Mouse (Mus musculus): Measurements from ENCODE around the gene Chpf2.

The Chpf2 gene

DNA sequence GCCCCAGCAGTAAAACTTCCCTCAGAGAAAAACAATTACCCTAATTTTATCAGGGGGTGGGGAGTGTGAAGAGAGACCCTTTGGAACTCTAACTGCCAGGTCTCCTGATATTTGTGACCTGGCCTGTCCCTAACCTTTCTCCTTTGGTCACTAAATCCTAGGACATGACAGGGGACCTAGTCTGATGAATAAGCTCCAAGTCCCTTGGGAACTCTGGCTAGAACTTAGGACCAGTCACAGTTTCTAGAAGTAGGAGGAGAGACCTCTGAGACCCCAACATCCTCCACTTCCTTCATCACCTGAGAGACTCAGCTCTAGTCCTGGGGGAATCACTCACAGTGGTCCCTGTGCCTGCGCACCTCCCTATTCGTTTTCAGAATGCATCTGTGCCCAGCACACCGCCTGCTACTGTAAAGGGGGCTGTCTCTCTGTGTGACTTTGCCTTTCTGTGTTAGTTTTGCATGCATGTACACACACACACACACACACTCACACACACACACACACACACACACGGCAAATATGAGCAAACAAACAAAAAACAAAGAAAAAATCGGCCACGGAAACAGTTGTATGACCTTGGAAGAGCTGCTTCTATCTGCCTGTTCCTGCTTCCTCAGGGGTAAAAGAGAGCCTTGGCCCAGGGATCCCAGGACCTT is 18.9 kb downstream of the Chpf2 start:
- DNase-seq (ENCODE audit: low spot score) = no peak

DNA sequence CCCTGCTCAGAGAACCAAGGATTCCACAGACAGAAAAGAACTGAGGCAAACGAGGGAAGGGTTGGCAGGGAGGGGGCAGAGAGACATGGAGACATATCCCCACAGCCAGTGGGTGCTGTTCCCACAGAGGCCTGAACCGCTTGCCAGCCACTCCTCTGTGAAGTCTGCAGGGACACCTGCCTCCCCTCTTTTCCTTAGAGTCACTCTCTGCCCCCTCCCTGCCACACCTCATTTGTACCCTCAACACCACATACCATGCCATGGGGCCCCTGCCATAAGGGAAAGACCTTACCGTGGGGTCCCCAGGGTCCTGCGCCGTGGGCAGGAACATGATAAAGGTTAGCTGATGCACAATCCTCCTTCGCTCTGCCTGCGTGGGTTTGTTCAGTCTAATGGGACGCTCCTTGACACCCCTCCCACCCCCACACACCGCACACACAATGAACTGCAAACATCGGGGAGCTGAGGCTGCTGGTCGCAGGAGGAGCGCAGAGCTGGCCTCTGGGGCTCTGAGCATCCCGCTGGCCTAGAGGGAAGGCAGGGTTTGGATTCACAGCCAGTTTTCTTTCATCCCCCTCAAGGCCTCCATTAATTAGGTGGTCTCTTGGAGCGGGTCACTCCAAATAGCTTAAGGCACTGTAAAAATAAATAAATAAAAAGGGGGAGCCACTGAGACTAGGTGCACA is 19.6 kb downstream of the Chpf2 start:
- no peak for DNase-seq (ENCODE audit: low spot score)

DNA sequence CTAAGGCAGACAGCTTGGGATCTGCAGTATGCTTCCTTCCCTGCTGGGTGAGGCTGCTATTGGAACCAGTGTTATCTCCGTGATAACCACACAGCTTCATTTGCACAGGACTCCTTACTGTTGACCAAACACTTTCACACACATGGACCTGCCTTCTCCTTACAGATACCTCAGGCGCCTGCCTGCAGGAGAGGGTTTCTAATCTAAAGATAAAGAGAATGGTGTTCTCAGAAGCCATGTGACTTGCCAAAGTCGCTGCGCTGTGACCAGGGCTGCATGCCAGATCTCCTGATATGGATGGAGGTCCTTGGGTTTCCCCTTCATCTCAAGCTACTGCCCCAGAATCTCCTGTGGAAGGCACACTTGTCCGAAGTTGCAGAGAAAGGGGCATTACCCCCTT is 22.8 kb downstream of the Chpf2 start:
- no peak for DNase-seq (ENCODE audit: low spot score)

DNA sequence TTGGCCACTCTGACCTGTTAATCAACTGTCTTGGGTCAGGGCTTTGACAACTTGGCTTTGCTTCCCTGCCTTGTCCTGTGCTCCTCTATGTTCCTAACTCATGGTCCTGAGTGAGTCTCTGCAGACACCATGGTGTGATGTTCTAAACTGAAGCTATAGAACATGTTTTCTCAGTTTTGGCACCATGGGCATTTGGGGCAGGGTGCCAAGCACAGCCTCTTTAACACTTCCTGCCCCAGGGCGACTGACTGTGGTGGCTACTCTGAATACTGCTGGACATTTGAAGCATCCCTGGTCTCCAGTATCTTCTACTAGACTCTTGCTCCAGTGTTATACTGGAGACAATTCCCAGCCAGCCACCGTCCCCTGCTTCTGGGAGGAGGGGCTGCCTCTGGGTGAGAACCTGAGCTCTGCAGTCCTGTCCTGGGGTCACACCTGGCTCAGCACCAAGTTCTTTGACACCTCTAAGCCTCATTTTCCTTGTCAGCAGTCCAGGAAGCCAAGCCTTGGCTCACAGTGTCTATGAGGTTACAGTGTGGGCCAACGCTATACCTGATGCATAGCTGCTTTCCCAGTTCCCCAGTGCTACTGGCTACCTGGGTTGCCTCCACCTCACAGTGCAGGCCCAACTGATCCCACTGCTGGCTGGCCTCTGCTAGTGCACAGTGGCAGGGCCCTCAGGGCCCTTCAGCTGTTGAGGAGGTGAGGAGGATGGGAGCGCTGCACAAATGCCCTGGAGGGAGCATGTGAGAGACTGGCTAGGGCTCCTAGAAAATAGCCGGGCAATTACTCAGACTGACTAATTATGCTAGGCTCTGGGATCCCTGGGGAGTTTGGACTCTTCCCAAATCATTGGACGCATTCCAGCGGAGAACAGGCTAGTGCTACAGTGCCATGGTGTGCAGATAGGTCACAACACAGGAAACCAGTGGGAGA is 25.1 kb downstream of the Chpf2 start:
- peak; percentile 66 for DNase-seq (ENCODE audit: low spot score)

DNA sequence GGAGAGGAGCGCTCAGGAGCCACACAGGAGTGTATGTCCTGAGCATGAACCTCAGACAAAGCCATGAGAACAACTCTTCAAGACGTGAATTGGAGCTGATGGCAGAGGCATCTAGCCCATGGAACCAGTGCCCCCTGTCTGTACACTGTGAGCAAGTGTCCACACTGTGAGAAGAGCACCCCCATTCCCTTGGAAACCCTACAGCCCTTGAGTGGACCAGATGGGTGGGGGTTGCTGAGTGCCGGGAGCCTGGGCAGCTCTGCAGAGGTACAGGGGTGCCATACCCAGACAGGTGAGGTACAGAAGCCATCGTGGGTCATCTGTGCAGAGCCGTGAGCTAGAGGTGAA is 25.7 kb downstream of the Chpf2 start:
- DNase-seq (ENCODE audit: low spot score) = no peak

DNA sequence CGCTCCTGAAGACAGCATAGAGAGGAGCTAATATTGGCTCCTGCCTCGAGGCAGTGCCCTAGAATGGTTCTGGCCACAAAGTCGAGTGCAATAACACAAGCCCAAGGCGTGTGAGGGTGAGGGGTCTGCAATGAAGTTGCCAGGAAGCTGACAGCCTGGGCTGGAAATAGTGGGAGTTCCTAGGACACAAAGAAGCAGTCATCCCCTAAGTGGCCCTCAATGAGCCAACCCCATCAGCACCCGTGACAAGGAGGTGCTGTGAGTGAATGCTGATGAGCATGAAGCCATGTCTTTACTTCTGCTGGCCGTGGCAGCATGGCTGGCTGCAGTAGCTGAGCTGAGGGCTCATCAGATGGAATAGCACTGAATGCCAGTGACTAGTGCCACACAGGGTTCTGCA is 28.6 kb downstream of the Chpf2 start:
- DNase-seq (ENCODE audit: low spot score) = no peak

DNA sequence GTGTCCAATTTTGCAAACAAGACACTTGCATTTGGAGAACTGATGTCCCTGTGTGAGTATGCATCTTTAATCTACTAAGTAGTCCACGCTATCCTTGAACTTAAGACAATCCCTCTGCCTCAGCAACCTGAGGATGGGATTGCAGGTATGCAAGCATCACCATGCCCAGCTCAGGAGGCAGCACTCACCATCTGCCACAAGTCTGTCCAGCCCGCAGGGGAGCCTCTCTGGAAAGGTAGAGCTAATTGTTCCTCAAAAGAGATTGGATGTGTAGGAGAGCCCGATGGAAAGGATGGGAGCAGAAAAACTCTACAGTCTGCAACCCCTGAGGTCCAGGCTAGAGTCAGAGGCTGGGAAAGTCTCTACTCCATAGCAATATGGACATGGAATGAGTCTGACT is 32.4 kb downstream of the Chpf2 start:
- no peak for DNase-seq (ENCODE audit: low spot score)

DNA sequence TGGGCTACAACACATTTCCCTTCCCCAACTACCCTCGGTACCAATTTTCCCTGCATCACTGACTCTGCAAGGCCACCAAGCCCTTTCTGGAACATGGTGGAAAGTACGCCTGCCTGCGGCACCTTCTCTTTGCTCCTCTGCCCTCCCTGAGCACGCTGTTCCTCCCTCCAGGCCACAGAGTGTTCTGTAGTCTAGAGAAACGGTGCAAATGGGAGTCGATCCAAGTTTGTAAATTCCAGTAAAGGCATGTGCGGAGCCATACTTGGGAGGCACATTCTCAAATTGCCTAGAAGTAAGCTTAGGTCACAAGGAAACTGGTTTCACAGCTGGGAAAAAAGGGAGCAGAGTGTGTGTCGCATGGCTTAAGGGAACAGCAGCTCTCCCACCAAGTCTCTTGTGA is 33.6 kb downstream of the Chpf2 start:
- no peak for DNase-seq (ENCODE audit: low spot score)

DNA sequence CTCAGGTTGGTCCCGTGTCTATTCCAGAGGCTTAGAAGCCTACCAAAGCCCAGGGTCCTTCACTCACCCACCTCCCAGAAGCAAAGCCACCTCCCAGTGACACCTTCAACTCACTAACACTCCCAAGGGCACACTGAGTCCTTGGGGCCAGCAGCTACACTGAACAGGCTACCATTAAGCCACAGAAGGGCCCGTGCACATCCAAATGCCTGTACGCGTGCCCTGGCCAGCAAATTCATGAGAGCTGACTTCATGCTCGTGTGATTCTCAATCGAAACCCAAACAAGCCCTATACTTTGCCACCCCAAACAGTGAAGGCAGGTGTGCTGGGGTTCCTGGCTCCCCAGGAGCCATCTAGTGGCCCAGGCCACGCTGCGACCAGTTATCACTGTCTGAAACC is 34.1 kb downstream of the Chpf2 start:
- no peak for DNase-seq (ENCODE audit: low spot score)

DNA sequence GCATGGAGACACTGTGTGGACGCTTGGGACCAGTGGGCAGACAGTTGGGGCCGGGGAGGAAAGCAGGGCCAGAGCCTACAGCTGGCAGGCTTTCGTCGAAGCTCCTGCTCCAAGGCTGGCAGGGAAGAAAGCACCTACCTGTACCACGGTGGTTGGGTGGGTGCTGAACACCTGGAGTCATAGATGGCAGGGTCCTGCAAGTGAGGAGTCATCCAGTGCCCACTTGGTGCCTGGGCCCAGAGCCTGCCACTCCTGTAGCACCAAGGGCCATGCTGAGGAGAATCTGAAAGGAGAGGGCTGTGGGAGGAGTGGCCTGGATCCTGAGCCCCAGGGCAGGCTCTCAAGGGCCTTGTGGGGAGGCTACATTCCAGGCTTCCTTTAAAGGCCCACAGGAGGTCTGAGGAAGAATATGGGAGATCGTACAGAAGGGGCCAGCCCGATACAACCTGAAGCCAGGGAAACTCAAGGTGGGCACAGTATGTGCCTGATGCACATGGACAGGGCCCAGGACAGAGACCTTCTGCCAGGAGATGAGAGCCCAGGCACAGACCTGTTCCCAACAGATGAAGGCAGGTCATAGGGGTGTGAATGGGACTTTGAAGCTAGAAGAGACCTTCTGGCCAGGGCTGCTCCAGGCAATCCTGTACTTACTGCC is 36.0 kb downstream of the Chpf2 start:
- DNase-seq (ENCODE audit: low spot score) = no peak

DNA sequence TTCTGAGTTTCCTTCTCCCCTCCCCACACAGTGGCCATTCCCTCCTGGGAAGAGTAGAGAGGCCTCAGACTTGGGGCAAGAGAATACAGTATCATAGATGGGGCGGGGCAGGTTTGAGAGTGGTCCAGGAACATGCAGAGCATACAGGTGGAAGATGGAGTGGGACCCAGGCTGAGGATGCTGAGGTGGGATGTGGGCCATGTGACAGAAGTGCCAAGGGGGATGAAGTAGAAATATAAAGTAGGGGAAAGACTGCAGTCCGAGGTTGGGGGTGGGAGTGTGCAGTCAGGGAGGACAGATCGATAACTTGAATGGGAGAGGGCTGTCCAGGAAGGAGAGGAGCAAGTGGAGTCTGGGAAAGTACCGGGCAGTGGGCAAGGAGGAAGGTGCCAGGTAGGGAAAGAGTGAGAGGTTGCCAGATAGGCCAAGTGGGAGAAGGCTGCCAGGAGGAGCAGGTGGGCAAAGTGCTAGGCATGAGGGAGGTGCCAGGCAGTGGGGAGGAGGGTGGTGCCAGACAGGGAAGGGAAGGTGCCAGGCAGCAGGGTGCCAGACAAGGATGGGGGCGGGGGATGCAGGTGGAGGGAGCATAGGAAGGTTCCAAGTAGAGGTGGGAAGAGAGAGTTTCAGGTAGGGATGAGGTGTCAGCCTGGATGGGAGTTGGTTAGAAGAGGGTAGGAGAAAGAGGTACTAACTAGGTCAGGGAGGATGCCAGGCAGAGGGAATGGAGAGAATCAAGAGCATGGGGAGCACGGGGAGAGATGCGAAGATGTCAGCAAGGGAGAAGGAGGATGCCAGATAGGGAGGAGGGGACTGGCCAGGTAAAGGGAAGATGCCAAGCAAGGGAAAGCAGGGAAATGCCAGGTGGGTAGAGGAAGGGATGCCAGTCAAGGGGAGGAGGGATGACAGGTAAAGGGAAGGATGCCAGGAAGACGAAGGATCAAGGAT is 36.8 kb downstream of the Chpf2 start:
- DNase-seq (ENCODE audit: low spot score) = peak; percentile 36

DNA sequence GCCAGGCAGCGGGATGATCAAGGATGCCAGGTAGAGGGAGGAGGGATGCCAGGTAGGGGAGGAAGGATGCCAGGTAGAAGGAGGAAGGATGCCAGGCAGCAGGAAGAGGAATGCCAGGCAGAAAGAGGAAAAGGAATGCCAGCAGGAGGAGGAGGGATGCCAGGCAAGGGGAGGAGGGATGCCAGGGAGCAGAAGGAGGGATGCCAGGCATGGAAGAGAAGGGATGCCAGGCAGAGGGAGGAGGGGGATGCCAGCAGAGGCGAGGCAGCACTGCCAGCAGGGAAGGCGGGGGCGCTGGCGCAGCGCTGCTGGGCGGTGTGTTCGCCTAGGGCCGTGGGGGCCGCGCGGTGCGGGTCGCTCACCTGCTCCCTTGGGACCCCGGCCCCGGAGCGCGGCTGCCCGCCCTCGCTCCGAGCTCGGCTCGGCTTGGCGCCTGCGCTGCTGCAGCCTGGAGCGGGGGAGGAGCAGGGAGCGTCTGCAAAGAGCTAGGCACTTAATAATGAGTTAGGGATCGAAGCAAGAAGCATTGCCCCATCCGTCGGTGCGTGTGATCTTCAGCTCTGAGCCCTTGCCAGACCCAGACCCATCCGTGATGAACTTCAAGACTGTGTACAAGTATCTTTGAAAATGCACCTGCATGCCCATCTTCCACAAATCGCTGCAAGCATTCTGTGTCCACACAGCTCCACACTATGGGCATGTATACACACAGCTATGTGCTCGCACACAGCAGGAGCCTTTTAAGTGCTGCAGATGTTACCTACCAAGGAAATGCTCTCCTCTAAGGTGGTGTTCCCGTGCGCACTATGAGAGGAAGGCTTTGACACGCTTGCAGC is 37.7 kb downstream of the Chpf2 start, which contains the start of gene Smarcd3:
Gene Smarcd3, minus strand, starts transcription at position 426 of the 836 bp plus-strand sequence.
- DNase-seq (ENCODE audit: low spot score) = peak; percentile 80

DNA sequence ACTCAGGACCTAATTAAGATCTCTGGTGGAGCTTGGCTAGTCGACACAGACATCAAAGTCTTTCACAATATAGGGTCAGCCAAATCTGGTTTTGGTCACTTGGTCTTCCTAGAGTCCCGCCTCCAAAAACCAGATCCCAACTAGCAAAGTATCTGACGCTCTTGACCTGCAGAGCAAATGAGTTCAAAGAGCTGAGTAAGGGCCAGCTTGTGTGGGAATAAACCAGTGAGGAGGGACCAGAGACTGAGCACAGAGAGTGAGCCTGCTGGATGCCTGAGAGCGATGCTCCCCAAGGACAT is 38.2 kb downstream of the Chpf2 start:
- DNase-seq (ENCODE audit: low spot score) = no peak

DNA sequence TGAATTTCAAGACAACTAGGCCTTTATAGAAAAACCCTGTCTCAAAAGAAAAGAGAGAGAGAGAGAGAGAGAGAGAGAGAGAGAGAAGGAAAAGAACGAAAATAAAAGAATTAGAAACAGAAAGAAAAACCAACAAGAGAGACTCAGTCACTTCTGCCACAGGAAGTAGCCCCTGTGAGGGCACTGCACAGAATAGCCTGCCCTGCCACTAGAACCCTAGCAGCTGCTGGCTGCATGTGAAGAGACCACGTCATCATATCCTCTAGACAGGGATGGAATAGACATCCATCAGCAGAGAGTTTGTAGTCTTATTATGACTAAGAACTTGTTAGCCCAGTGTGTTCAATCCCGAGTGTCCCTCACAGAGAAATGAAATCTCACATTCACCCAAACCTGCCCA is 43.2 kb downstream of the Chpf2 start:
- DNase-seq (ENCODE audit: low spot score) = no peak

DNA sequence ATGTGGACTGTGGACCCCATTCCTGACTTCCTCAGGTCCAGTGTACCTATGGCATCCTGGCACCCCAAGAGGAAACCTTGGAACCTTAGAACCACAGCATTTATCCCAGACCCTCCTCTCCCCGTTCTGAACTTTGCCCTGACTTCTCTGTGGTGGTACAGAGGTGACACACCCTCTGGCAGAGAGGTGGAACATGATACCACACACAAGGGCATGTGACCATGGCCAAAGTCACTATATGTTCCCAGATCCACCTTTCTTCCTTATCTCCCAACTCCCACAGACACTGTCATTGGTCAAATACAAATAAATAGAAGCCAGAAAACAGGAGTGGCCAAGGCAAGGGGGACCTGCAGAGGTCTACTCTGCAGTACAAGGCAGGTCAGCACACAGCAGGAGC is 48.6 kb downstream of the Chpf2 start:
- DNase-seq (ENCODE audit: low spot score) = no peak

DNA sequence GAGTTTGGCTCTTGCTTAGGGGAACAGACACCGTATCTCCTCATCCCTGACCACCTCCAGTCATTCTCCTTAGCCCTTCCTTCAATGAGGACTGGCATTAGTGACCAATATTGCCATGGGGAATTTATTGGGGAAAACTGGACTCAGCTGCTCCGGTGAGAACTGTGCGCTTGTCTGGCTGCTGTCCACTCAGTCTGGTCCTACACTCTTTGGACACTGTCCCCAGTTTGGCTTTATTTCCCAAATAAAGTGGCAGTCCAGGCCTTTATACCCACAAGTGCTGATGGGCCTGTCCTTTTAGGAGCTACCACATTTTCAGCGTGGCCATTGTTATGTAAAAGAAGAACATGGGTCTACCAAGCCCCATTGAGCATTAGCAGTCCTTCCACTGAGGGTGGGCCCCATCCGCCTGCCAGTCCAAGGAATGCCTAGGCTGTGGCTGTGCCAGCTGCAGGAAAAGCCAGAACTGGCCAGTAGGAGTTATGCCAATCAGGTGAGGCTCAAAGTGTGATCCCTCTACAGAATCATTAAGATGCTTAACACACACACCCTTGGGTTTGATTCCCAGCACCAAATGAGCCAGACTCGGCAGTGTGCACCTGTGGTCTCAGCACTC is 49.1 kb downstream of the Chpf2 start:
- no peak for DNase-seq (ENCODE audit: low spot score)

DNA sequence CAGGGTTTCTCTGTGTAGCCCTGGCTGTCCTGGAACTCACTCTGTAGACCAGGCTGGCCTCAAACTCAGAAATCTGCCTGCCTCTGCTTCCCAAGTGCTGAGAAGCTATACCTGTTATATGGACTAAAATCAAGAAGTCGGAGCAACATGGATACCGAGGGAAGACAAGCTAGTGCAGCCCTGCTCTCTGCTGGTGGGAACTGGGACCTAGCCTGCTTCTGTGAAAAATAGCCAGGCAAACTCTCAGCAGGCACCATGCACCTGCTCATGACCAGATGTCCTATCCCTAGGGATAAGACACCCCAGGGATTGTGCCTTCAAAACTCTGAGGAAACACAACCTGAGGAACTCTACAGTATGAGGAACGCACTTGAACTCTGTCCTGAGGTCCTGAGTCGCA is 50.4 kb downstream of the Chpf2 start:
- DNase-seq (ENCODE audit: low spot score) = no peak

DNA sequence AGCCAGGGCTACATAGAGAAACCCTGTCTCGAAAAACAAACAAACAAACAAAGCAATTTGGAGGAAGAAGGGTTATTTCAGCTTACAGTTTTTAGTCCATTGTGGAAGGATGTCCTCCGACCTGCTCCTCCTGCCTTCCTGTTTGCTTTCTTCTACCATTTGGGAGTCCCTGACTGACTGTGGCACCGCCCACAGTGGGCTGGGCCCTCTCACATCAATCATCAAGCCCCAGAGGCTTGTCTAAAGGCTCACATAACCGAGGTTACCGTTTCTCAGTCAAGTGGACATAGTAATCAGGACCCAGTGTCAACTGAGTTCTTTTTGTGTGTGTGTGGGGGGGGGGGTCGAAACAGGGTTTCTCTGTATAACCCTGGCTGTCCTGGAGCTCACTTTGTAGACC is 51.6 kb downstream of the Chpf2 start:
- no peak for DNase-seq (ENCODE audit: low spot score)

DNA sequence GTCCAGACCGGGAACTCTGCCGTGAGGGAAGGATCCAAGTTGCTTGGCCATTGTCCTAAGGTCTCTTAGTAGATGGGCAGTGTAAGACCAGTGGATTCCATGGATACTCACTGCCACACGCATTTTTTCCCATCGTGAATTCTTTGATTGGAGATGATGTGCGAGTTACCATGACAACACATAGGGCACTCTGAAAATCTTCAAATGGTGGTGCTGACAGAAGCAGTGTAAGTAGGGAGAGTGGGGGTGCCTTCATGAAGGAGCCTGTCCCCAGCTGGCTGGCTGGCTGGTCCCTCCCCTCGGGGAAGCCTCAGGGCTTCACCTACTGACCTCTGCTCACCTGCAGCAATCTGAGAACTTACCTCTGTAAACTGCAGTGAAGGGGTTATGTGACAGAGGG is 52.5 kb downstream of the Chpf2 start:
- no peak for DNase-seq (ENCODE audit: low spot score)
